Mouse (Mus musculus): Measurements from ENCODE around the gene Tspan10.
"Not testable (repeated sequence)": the region's sequence is repeated elsewhere in the genome, so short reads cannot be mapped to it uniquely, and the experiment has no call there.

Tspan10 gene

DNA sequence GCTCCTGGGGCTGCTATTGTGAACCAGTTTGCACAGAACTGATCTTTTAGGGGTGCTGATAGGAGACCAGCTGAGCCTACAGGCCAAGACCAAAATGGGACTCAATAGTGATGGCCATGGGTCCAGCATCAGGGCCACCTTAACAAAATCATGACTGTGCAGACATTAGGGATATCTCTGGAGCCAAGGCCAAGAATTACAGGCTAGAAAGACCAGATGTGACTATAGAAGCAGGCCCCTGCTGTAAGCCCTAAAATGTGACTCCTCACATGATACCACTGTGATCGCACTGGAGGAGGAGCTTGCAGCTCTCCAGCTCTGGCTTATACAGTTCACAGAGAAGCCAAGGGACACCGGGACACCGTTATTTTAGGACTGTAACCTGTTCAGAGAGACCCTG, at the start of gene Tspan10:
Gene Tspan10 (plus strand): TSS at position 301 of the 400 bp plus-strand sequence.
- DNase-seq (ENCODE audit: low spot score) = no peak

DNA sequence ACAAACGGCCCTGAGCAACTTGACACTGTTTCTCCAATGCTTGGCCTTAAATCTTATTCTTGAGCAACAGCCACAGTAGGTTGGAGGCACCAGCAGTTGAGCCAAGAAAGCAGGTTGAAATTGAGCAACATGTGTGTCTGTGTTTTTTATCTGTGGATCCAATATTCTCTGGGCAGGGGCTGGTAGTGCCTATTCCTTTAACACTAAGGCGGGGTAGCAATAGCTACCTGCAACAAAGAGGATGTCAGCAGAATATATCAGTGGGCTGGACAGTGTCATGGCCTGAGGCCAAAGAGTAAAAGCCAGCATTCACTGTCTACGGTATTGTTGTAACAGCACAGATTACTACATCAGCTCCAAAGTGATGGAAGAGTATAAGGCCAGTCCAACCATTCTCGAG, 46.8 kb upstream of the Tspan10 start:
- no peak for DNase-seq (ENCODE audit: low spot score)

DNA sequence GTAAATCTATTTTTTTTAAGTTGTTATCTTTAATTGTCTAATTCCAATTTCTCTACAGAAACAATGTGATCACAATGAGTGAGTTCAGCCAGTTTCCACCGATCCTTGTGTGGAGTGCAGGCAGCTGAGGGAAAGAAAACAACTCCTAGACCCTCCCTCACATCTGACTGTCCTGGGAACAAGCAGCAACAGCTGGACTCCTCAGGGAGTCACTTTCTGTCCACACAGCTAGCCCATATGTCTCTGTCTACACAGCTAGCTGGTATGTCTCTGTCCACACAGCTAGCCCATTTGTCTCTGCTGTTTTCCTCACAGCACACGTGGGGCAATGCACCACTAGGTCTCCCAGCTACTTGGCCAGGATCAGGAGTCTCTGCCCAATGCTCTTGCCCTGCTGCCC, 44.8 kb upstream of the Tspan10 start:
- no peak for DNase-seq (ENCODE audit: low spot score)

DNA sequence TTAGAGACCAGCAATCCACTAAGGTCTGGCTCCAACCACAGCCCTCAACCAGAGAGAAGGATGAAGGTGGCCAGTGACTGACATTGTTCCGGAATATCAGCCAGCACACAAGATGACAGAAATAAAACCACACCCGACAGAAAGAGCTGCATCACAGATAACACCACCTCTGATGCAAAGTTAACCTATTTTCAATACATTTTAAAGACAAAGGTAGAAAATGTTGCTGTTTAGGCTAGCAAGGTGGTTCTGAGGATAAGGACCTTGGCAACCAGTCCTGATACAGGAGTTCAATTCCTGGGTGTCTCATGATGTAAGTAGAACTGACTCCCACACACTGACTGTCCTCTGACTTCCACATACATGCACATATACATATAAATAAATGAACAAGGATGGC, 43.1 kb upstream of the Tspan10 start:
- no peak for DNase-seq (ENCODE audit: low spot score)

DNA sequence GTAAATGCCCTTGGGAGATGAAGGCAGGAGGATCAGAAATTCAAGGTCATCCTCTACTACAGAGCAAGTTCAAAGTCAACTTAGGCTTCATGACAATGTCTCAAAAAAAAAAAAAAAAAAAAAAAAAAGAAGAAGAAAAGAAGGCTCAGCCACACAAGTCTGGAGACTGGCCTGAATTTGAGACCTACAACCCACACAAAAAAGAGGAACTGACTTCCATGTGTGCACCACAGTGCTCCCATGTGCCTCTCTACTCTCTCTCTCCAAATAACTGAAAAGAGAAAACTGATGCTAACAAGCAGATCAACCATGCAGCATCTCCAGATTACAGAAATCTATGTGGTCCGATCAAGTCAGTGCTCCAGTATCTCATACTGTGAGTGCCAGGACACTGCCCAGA, 37.6 kb upstream of the Tspan10 start:
- no peak for DNase-seq (ENCODE audit: low spot score)

DNA sequence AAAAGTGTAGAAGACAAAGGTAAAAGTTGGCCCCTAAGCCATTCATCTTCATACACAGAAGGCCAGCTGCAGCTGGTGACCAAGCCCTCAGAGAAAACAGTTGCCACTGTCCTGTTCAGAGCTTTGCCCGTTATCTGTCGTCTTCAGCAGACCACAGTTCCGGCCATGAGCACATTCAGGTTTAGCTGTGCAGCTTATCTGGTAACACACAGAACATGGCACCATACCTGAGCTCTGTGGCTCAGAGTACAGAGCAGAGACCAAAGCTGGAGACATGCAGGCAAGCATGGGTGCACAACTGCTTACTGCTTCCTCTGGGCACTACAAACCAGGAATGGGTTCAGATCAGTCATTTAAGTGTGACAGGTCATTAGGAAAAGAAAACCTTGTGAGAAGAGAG, 36.6 kb upstream of the Tspan10 start:
- DNase-seq (ENCODE audit: low spot score) = no peak

DNA sequence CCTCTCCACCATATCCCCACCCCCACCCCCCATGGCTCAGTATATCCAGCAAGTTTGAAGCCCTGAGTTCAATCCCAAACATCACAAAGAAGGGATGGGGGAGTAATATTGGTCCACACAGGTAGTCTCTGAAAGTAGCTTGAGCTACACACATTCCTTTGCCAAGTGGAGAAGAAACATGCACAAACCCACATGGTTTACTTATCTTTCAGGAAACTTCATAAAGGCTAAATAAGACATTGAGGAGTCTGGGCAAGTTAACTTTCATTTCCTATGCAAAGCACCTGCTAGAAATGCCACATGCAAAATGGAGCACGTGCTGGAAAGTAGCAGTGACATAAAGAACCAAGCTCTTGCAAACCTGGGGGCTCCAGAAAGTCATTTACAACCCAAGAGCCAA, 36.0 kb upstream of the Tspan10 start:
- DNase-seq (ENCODE audit: low spot score) = no peak

DNA sequence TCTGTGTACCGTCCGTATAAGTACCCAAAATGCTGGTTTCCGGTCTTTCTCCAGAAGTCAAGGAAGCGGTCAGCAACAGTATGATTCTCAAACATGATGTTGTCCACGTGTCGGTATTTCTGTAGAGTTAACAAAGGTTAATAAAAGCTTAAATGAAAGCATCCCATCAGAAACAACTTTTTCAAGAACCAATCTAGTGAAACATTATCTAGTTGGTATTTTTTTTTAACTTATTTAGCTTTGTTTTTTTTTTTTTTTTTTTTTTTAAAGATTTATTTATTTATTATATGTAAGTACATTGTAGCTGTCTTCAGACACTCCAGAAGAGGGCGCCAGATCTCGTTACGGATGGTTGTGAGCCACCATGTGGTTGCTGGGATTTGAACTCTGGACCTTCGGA, 28.8 kb upstream of the Tspan10 start:
- not testable (repeated sequence) for DNase-seq (ENCODE audit: low spot score)

DNA sequence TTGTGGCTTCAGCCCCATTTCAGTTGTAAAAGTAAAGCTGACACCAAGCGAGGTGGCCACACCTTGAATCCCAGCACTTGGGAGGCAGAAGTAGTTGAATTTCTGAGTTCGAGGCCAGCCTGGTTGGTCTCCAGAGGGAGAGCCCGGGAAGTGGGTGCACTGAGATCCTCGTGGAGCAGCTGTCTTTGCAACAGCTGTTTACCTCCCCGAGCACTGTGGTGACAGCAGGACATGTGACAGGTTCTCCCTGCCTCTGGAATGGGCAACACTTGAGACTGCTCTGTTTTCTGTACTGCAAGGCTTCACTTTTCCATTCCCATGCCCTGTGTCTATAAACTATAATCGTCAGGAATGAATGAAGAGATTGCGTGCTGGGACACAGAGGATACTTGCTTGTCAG, 24.6 kb upstream of the Tspan10 start:
- no peak for DNase-seq (ENCODE audit: low spot score)

DNA sequence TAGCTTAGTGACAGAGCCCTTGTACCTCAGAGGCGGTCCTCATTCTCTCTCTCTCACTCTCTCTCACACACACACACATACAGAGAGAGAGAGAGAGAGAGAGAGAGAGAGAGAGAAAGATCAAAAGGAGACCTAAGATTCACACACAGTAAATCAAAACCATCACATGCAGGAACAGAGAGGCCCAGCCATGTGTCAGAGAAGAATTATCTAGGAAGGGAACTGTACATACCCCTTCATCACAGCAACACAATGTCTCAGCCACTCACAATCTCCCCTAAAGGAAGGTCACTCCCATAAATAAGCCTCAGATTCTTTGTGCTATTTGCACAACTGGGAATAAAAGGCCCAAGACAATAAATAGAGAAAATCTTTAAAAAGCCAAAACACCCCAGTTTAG, 23.9 kb upstream of the Tspan10 start:
- no peak for DNase-seq (ENCODE audit: low spot score)

DNA sequence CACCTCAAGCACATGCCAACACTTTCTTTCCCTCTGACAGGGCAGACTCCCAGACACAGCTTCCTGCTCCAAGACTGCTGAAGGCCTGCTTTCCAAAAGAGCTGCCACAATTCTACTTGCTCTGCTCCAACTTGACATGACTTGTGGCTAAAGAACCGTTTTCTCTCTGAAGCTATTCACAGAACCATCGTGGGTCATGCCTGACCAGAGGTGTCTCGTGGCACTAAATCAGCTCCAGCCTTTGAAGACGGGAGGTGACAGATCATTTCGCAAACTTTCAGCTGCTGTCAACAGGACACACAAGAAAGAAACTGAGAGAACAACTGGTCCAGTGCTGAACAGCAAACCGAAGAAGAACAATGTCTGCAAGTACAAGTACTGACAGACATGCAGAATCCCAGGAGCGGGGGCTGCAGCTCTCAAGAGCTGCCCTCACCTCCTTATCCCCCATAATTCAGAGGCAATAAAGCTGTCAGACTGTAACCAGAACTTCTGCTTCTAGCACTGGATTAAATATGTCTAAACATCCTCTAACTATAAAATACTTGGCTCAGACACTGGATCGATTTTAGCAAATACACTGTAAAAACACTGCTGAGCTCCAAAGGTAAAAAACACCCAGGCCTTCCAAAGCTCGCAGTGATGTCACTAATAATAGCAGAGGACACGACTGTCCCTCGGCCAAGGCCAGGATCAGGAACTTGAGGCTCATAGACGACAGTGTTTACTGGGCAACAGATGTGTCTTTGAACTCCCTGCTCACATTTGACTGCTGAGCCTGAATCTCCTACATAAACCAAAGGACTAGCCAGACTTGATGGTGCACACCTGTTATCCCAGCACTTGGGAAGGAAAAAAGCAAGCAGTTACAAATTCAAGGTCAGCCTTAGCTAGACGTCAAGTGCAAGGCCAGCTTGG, 19.5 kb upstream of the Tspan10 start:
- no peak for DNase-seq (ENCODE audit: low spot score)

DNA sequence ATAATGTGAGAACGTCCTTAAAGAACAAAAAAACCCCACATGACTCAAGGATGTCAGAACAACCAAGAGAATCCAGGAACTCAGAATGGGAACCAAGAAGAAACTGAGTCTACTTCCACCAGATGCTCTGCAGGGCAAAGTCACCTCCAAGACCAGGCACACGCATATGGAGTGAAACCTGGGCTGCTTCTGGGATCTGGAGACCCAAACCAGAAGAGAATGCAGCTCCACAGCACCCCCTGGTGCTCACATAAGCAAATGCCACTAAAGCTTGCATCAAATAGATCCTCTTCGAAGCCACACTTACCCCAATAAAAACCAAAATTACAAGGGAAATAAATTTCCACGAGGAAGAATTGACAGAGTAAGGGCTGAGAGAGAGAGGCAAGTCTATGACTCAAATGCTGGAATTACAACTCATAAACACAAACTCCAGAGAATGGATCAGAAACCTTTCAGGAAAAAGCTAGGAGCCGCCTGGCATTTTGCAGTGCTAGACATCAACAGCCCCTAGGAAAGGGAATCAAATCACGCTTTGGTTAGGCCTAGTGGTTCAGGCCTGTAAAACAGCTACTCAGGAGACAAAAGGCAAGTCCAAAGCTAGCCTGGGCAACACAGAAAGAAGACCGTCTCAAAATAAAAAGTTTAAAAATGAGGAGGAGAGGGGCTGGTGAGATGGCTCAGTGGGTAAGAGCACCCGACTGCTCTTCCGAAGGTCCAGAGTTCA, 18.7 kb upstream of the Tspan10 start:
- peak; percentile 71 for DNase-seq (ENCODE audit: low spot score)

DNA sequence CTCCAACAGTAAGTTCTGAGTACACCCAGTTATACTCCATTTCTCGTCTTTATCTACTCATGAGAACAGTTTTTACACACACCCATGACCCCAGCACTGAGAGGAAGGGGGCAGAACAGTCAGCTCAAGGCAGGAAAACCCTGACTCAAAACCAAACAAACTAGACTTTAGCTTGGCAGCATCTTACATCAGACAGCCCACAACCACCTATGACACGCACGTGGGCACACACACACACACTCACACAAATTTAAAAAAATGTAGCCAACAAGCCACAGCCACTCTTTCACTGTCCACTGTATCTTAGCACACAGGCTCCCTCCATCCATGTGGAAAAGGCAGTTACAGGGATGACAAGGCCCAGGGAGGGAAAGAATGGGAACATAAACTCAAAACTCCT, 15.7 kb upstream of the Tspan10 start:
- no peak for DNase-seq (ENCODE audit: low spot score)

DNA sequence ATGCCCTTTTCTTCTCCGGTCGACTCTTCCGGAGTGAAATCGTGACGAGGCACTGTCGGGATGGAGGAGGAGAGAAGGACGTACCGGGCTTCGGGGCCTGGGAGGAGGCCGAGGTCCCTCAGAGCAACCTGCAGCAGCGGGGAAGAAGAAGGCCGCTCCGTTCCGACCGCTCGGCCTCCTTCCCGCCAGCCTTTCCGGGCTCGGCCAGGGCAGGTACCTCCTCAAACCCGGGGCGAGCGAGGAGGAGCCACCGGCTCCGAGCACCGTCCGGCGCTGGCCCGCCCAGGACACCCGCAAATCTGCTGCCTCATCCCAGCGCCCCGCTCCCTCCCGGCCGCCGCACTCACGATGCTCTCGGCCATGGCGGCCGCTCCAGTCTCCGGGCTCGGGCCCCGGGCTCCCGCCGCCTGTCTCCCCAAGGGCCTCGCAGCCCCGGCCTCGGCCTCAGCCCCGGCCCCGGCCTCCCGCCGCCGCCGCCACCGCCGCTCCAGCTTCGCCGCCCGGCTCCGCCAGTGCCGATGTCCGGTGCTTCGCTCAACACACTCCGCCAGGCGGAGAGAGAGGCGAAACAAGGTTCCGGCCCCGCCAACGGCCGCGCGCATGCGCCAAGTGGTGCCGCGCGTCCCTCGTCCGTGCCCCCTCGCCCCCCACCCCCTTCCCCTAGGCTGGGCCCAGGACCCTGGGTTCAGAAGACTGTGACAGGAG, 5.1 kb upstream of the Tspan10 start, which contains the start of gene Nploc4:
Gene Nploc4 (minus strand): TSS at position 557 of the 705 bp plus-strand sequence.
- DNase-seq (ENCODE audit: low spot score) = peak; percentile 91

DNA sequence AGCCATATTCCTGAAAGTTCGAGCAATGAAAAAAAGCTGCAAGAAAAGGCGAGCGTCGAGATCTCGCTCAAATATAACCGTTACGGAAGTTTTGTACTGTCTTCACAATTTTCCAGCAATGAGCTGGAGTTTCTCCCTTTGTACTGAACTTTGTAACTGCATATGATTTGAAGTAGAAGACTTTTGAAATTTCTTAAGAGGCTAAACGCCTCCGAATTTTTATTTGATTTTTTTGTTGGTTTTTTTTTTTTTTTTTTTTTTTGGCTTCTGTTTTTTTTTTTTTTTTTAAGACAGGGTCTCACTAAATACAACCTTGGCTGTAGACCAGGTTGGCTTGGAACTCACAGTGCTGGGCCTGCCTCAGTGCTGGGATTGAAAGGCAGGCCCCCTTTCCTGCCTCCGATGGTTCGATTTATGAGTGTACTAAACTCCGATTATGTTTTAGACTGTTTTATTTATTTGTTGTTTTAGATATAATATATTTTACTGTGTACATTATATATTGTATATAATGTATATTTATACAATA, 4.5 kb upstream of the Tspan10 start:
- no peak for DNase-seq (ENCODE audit: low spot score)

DNA sequence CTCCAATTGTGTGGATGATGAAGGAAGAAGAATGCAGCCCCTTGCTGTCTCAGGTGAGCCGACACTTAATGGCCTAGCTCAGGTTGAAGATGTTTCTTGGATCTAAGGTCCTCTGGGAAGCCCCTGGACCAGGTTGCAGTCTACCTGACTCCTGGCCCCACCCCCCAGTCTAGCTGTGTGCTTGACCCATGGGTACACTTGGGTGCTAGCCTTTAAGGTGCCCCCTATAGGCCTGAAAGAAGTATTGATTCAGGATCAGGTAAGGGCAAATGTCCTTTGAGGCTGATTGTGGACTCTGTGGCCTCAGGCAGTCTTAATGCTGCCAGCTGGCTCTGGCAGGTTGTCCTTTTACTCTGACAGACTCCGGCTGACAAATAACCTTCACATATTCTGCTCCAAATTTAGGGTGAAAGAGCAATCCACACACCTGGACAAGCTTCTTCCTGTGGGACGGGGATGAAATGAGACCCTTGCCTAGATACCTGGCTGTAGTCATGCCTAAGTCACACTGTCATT, 379 bp downstream of the Tspan10 start:
- no peak for DNase-seq (ENCODE audit: low spot score)

DNA sequence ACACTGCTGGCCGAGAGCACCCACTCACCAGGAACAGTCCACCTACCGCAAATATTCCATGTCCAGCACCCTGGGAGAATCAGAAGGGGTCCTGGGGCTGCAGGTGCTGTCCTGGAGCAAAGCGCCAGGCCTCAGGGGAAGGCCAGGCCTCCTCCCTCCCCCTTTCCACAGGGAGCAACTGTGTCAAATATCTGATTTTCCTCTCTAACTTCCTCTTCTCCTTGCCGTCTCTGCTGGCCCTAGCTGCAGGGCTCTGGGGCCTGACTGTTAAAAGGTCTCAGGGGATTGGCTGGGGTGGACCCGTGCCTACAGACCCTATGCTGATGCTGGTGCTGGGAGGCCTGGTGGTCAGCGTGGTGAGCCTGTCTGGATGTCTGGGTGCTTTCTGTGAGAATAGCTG, 1.7 kb downstream of the Tspan10 start:
- DNase-seq (ENCODE audit: low spot score) = no peak

DNA sequence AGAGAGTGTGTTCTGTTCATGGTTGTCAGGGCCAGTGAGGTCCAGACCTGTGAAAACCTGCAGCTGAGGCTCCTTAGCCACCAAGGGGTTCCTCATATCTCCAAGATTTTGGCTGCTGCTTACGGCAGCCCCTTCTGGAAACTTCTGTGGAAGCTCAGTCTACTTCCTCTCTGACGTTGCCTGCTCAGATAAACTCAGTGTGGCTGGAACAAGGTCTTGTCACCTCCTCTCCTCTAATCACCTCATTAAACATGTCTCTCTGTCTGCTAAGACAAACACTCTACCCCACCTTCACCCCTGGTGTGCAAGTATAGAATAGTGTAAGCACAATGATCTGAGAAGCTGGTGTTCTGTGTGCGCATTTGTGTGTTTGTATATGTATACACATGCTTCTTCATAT, 3.0 kb downstream of the Tspan10 start:
- DNase-seq (ENCODE audit: low spot score) = no peak

DNA sequence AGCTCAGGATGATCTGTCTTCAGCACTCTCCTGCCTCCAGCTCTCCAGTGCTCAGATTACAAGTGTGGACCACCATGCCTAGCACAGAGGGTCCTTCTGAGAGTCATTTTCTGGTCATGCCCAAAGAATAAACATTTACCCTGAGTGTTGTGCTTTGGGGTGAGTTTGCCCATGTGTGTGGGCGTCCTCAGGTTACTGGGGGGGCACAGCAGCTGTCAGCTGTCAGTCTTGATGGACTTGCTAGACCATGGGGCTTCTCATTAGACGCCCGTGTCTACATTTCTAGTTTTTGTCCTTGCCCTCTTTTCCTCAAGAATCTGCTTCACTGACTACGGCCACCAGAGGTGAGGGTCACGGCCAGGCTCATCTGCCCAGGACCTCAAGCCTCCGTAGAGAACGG, 4.7 kb downstream of the Tspan10 start:
- DNase-seq (ENCODE audit: low spot score) = no peak

DNA sequence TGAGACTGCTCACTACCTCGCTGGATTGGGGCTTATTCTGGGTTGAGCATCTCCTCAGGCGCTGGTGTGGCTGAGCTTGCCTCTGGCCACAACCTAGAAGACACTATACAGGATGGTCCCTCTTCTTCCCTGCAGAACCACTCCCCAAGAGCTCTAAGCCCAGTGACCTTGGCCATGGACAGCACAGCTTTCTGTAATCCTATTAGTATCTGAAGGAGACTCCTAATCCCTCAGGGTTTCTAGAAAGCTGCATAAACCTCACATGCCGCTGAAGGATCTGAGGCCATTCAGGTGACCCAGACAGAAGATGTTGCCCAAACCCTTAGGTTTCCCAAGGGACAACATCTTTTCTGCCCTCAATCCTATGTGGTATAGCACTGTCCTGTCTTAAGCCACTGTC, 9.8 kb downstream of the Tspan10 start:
- no peak for DNase-seq (ENCODE audit: low spot score)

DNA sequence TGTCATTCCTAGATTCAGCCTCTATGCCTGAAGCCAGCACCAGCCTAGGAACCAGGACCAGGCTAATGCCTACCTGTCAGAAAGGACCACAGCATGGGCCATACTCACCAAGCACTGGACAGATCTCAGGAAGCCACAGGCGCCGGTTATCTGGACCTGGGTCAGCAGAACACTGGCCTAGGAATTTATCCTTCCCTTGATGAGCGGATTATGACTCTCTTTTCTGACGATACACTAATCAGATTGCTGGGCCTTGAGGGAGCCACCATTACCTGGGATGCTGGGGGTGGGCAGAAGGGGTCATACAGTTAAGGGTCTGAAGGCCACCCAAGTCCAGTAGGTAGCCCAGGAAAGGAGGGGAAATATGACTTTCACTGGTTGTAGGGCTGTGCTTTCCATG, 10.9 kb downstream of the Tspan10 start, which contains the start of gene Pde6g:
Gene Pde6g (minus strand): TSS at position 195 of the 400 bp plus-strand sequence.
- DNase-seq (ENCODE audit: low spot score) = no peak

DNA sequence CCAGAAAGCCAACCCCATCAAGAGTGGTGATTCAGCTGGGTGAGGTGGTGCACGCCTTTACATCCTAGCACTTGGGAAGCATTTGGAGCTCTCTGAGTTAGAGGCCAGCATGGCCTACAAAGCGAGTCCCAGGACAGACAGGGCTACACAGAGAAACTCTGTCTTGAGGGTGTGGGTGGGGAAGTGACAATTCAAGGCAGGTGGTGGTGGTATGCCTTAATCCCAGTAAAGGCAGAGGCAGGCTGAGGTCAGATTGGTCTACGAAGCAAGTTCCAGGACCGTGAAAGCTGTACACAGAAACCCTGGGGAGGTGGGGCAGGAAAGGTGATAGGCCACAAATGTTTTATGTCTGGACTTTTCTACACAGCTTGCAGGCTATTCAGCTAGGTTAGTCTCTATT, 12.5 kb downstream of the Tspan10 start:
- DNase-seq (ENCODE audit: low spot score) = no peak
